Mouse (Mus musculus): ENCODE results near the gene Atf6. TPM values are rescaled to one million over a fixed set of nuclear protein-coding genes. Genes with fewer than 3 reads are reported as not detected.

Atf6 gene
- total and polyA plus RNA-seq, 3 experiments, result 11.7 to 16.4 TPM; not detected in 1

DNA sequence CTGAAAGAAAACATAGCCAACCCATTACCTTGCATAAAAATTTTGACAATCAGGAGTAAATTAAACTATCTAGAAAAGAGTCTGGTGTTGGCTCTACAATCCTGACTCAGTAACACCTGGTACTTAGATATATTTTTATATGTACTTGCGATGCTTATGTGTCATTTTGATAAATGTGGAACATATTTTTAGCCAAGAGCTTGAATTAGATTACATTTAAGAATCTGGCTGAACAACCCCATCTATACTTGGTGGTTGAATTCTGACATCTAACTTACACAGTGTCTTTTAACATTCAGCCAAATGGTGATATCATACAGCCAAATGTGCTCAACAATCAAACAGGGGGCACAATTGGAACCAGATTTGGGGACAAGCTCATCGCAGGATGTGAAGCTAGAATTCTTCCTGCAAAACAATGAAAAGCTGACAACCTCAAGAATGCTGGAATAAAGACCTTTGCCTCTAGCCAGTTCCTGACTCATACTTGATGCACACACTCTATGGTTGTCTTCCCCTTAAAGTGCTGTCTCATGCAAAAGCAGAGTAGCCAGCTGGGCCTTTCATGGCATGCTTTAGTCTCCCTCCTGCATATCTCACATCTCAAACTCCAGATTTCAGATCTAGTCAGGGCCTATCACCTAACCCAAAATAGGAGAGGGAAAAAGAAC lies 59.8 kb downstream of the Atf6 start:
- H3K9ac ChIP-seq (ENCODE audit: control insufficient read depth, low read depth, low read length, poor library complexity, severe bottlenecking), result no peak overlapping the region
- H3K27me3 ChIP-seq (ENCODE audit: control insufficient read depth in 1 of 2, insufficient read depth in 2 of 2, low read length in 2 of 2), result no peaks in the 10 kb centered on the region
- peaks cover 0 to 5% of the 10 kb centered on the region in 2 experiments; a peak in 2 of 4 replicates for H3K36me3 ChIP-seq (ENCODE audit: control insufficient read depth in 1 of 2, insufficient read depth in 2 of 2, low read length in 2 of 2)
- no peak overlapping the region for H3K4me3 ChIP-seq (ENCODE audit: control insufficient read depth in 1 of 2, insufficient read depth in 1 of 2, low read depth in 2 of 2, low read length in 2 of 2)
- DNase-seq (ENCODE audit: low read depth, low spot score), result no peak
- H3K79me2 ChIP-seq (ENCODE audit: control insufficient read depth, insufficient read depth, low read length, poor library complexity), result no peaks in the 10 kb centered on the region
- H3K4me1 ChIP-seq (ENCODE audit: control insufficient read depth in 1 of 2, insufficient read depth in 2 of 2, low read length in 2 of 2), result no peaks in the 10 kb centered on the region
- no peaks in the 10 kb centered on the region for H3K9me3 ChIP-seq (replicated peaks; ENCODE audit: insufficient read depth, low read length)
- no peak overlapping the region for H3K27ac ChIP-seq (ENCODE audit: control insufficient read depth, low read depth, low read length)
- TF ChIP-seq POLR2AphosphoS2 (IDR thresholded peaks at IDR 0.05; ENCODE audit: low read length), result no peak
- TF ChIP-seq MAZ (IDR thresholded peaks at IDR 0.05; ENCODE audit: low read depth, low read length), result no peak
- no peak for TF ChIP-seq NRF1 (IDR thresholded peaks at IDR 0.05; ENCODE audit: insufficient read depth, low read depth, low read length, poor library complexity, severe bottlenecking)
- TF ChIP-seq RCOR1 (IDR thresholded peaks at IDR 0.05; ENCODE audit: low read depth, low read length), result no peak
- no peak for TF ChIP-seq GATA1 (IDR thresholded peaks at IDR 0.05; ENCODE audit: low read depth, low read length)
- no peak for TF ChIP-seq NELFE (IDR thresholded peaks at IDR 0.05; ENCODE audit: low read depth, low read length)
- no peak for TF ChIP-seq SIN3A (IDR thresholded peaks at IDR 0.05; ENCODE audit: low read length)
- TF ChIP-seq MAX (IDR thresholded peaks at IDR 0.05; ENCODE audit: low read length), result no peak
- TF ChIP-seq MXI1 (IDR thresholded peaks at IDR 0.05; ENCODE audit: low read depth, low read length), result no peak
- TF ChIP-seq GABPA (IDR thresholded peaks at IDR 0.05; ENCODE audit: low read depth, low read length), result no peak
- TF ChIP-seq TBP (IDR thresholded peaks at IDR 0.05; ENCODE audit: low read depth, low read length), result no peak
- no peak for TF ChIP-seq KAT2A (conservative IDR thresholded peaks at IDR 0.05; ENCODE audit: low read depth, low read length)
- TF ChIP-seq HCFC1 (IDR thresholded peaks at IDR 0.05; ENCODE audit: low read depth, low read length), result no peak
- no peak for TF ChIP-seq CHD1 (IDR thresholded peaks at IDR 0.05; ENCODE audit: low read depth, low read length)
- no peak for TF ChIP-seq MAFK (IDR thresholded peaks at IDR 0.05; ENCODE audit: borderline replicate concordance, low read depth, low read length)
- TF ChIP-seq E2F4 (IDR thresholded peaks at IDR 0.05; ENCODE audit: borderline replicate concordance, low read depth, low read length), result no peak
- no peak for TF ChIP-seq TCF12 (IDR thresholded peaks at IDR 0.05; ENCODE audit: low read depth, low read length)

- no peak for TF ChIP-seq CHD2 (IDR thresholded peaks at IDR 0.05; ENCODE audit: low read length)
- TF ChIP-seq ZMIZ1 (IDR thresholded peaks at IDR 0.05; ENCODE audit: low read depth, low read length), result no peak
- TF ChIP-seq POLR2AphosphoS2 (IDR thresholded peaks at IDR 0.05; ENCODE audit: low read length), result no peak
- no peak for TF ChIP-seq UBTF (IDR thresholded peaks at IDR 0.05; ENCODE audit: borderline replicate concordance, insufficient read depth, low read depth, low read length)
- H3K4me3 ChIP-seq (ENCODE audit: control insufficient read depth in 1 of 2, insufficient read depth in 1 of 2, low read depth in 2 of 2, low read length in 2 of 2), result no peak overlapping the region
- H3K27ac ChIP-seq (ENCODE audit: control insufficient read depth, low read depth, low read length), result no peak overlapping the region
- H3K27me3 ChIP-seq (ENCODE audit: control insufficient read depth in 1 of 2, insufficient read depth in 2 of 2, low read length in 2 of 2), result no peaks in the 10 kb centered on the region
- peaks cover 1 to 6% of the 10 kb centered on the region in 2 experiments; a peak in 3 of 4 replicates for H3K36me3 ChIP-seq (ENCODE audit: control insufficient read depth in 1 of 2, insufficient read depth in 2 of 2, low read length in 2 of 2)
- H3K9me3 ChIP-seq (replicated peaks; ENCODE audit: insufficient read depth, low read length), result no peaks in the 10 kb centered on the region
- H3K9ac ChIP-seq (ENCODE audit: control insufficient read depth, low read depth, low read length, poor library complexity, severe bottlenecking), result no peak overlapping the region
- no peak for DNase-seq (ENCODE audit: low read depth, low spot score)
- H3K79me2 ChIP-seq (ENCODE audit: control insufficient read depth, insufficient read depth, low read length, poor library complexity), result no peaks in the 10 kb centered on the region
- H3K4me1 ChIP-seq (ENCODE audit: control insufficient read depth in 1 of 2, insufficient read depth in 2 of 2, low read length in 2 of 2), result peaks cover 2 to 7% of the 10 kb centered on the region in 2 experiments
Measured at GRCm38 (mm10) chr1:170804721-170805120, 62.9 kb downstream of the Atf6 start.

Measured in MEL (cell line).